Mouse (Mus musculus) monocyte, adult 5-6 weeks (primary cell): Measurements from ENCODE around the gene Meis1. TPM values are rescaled to one million over a fixed set of nuclear protein-coding genes. Genes with fewer than 3 reads are reported as not detected.

Experiments
- ATAC-seq: fragments of 153-309, 156-312 bp; replicated peaks from 2 replicates; pipeline ENCODE4 v1.8.0; 2017; ENCODE audit warnings: mild to moderate bottlenecking; ENCODE audit not compliant: low TSS enrichment, insufficient number of reproducible peaks, severe bottlenecking, poor library complexity, low FRiP score
- total RNA-seq: library from RNA; stranded (forward); fragments of 200-1000, 200-491, 200-594 nt; gene quantifications from 3 replicates; pipeline ENCODE4 v1.2.3, GENCODE M21; 2017

Meis1 gene
- total RNA-seq, 1 experiment from 2014 or later, result 11.1 TPM

GRCm38 (mm10) chr11:19005007-19005912 lies 13.5 kb downstream of the Meis1 start:
- no peak for ATAC-seq

GRCm38 (mm10) chr11:19003066-19003465 lies 15.7 kb downstream of the Meis1 start:
- ATAC-seq, result no peak

- ATAC-seq, result no peak
Observed at GRCm38 (mm10) chr11:18996767-18997166, 22.0 kb downstream of the Meis1 start.

- ATAC-seq, result no peak
Observed at GRCm38 (mm10) chr11:18996289-18996688, 22.5 kb downstream of the Meis1 start.

GRCm38 (mm10) chr11:18992796-18993195 lies 26.0 kb downstream of the Meis1 start:
- ATAC-seq, result no peak

GRCm38 (mm10) chr11:18990244-18990677 lies 28.5 kb downstream of the Meis1 start:
- ATAC-seq, result no peak

GRCm38 (mm10) chr11:18989669-18990243 lies 29.0 kb downstream of the Meis1 start:
- no peak for ATAC-seq

GRCm38 (mm10) chr11:18988637-18989263 lies 30.0 kb downstream of the Meis1 start:
- no peak for ATAC-seq

- no peak for ATAC-seq
Observed at GRCm38 (mm10) chr11:18983813-18984212, 35.0 kb downstream of the Meis1 start.

GRCm38 (mm10) chr11:18983294-18983693 lies 35.5 kb downstream of the Meis1 start:
- no peak for ATAC-seq

- ATAC-seq, result no peak
Observed at GRCm38 (mm10) chr11:18982331-18982730, 36.5 kb downstream of the Meis1 start.

- ATAC-seq, result no peak
Observed at GRCm38 (mm10) chr11:18981367-18981766, 37.4 kb downstream of the Meis1 start.

GRCm38 (mm10) chr11:18980615-18981014 lies 38.2 kb downstream of the Meis1 start:
- ATAC-seq, result no peak

GRCm38 (mm10) chr11:18975087-18975486 lies 43.7 kb downstream of the Meis1 start:
- no peak for ATAC-seq

- no peak for ATAC-seq
Observed at GRCm38 (mm10) chr11:18973808-18974207, 45.0 kb downstream of the Meis1 start.

GRCm38 (mm10) chr11:18972968-18973367 lies 45.8 kb downstream of the Meis1 start:
- ATAC-seq, result no peak

- ATAC-seq, result no peak
Observed at GRCm38 (mm10) chr11:18971551-18971950, 47.2 kb downstream of the Meis1 start.

GRCm38 (mm10) chr11:18969920-18970336 lies 48.9 kb downstream of the Meis1 start:
- peak; percentile 53 for ATAC-seq

- ATAC-seq, result no peak
Observed at GRCm38 (mm10) chr11:18964418-18964817, 54.4 kb downstream of the Meis1 start.
